In genomic region chr19:58217591-58217990, GRCm38 (mm10) we compare ENCODE assay signal across 21 mouse cellular contexts.
DNase-seq lines count a peak whose midpoint lies in the region; ATAC-seq and TF ChIP-seq lines count a peak whose summit lies in the region.
"Had no signal": no experiment of that assay in that cellular context is flagged by ENCODE, and none has a peak within 500 bp of the region (broad histone marks: within the 10 kb centered on the region; RNA-seq: fewer than 3 reads in every experiment).

No protein-coding gene starts in this region.

- no peak overlapping the region for H3K27ac ChIP-seq in forebrain, embryonic 15.5 days (replicated peaks)
- H3K27ac ChIP-seq in forebrain, embryonic 12.5 days = no peak overlapping the region
- no peak overlapping the region for H3K27ac ChIP-seq in lung, postnatal 0 days (ENCODE audit: low read length)
- no peak overlapping the region for H3K27ac ChIP-seq in forebrain, postnatal 0 days (ENCODE audit: low read depth, low read length)
- H3K27ac ChIP-seq: hindbrain, embryonic 14.5 days; left cerebral cortex, adult 2 months had no signal

- no peaks in the 10 kb centered on the region for H3K36me3 ChIP-seq in forebrain, embryonic 15.5 days
- H3K36me3 ChIP-seq in forebrain, embryonic 12.5 days (replicated peaks) = no peaks in the 10 kb centered on the region
- no peaks in the 10 kb centered on the region for H3K36me3 ChIP-seq in lung, postnatal 0 days (ENCODE audit: insufficient read depth, low read length)
- H3K36me3 ChIP-seq in forebrain, postnatal 0 days (ENCODE audit: insufficient read depth) = no peaks in the 10 kb centered on the region
- H3K36me3 ChIP-seq: heart, embryonic 12.5 days had no signal

- no peak for TF ChIP-seq CTCF in lung, postnatal 0 days (IDR thresholded peaks at IDR 0.05)
- no peak for TF ChIP-seq CTCF in forebrain, postnatal 0 days (IDR thresholded peaks at IDR 0.05; ENCODE audit: low read depth)

- no peak overlapping the region for H3K4me3 ChIP-seq in forebrain, embryonic 15.5 days
- H3K4me3 ChIP-seq in forebrain, embryonic 12.5 days (replicated peaks) = no peak overlapping the region
- H3K4me3 ChIP-seq in lung, postnatal 0 days (ENCODE audit: low read depth, low read length) = no peak overlapping the region
- H3K4me3 ChIP-seq in forebrain, postnatal 0 days (ENCODE audit: low read depth, low read length) = no peak overlapping the region
- H3K4me3 ChIP-seq: heart, embryonic 12.5 days; left cerebral cortex, adult 2 months; megakaryocyte, embryonic 14.5 days had no signal

- TF ChIP-seq EP300 in lung, postnatal 0 days (IDR thresholded peaks at IDR 0.05) = no peak

- DNase-seq in lung, postnatal 10 days = peak; percentile 40
- DNase-seq in lung, postnatal 0 days (ENCODE audit: low spot score) = no peak
- DNase-seq in adipocyte (ENCODE audit: low spot score) = peak; percentile 9
- peak; percentile 37 for DNase-seq in forebrain, postnatal 0 days
- DNase-seq in kidney, postnatal 4 days = no peak
- DNase-seq: adrenal gland, adult 8-10 months; cerebellum, adult 18-20 months; heart, adult 11 months; heart, postnatal 14 days; kidney, postnatal 36 days; lung, embryonic 14.5 days; midbrain, embryonic 14.5 days; right cerebral cortex, postnatal 4 days had no signal

- H3K4me2 ChIP-seq in forebrain, embryonic 15.5 days (replicated peaks) = no peak overlapping the region
- H3K4me2 ChIP-seq in forebrain, embryonic 12.5 days = no peak overlapping the region
- H3K4me2 ChIP-seq in lung, postnatal 0 days (replicated peaks; ENCODE audit: low read depth, low read length) = no peak overlapping the region
- no peak overlapping the region for H3K4me2 ChIP-seq in forebrain, postnatal 0 days (ENCODE audit: low read depth)
- H3K4me2 ChIP-seq: heart, embryonic 12.5 days; hindbrain, embryonic 14.5 days; liver, embryonic 11.5 days; lung, embryonic 14.5 days had no signal

- peaks cover 16% of the 10 kb centered on the region for H3K27me3 ChIP-seq in forebrain, embryonic 15.5 days
- peaks cover 47% of the 10 kb centered on the region for H3K27me3 ChIP-seq in forebrain, embryonic 12.5 days
- no peaks in the 10 kb centered on the region for H3K27me3 ChIP-seq in lung, postnatal 0 days (replicated peaks; ENCODE audit: insufficient read depth, low read length)
- H3K27me3 ChIP-seq in forebrain, postnatal 0 days (ENCODE audit: insufficient read depth, low read length) = peaks cover 16% of the 10 kb centered on the region
- H3K27me3 ChIP-seq: heart, embryonic 12.5 days had no signal

- ATAC-seq in forebrain, embryonic 15.5 days (replicated peaks) = 0 out of 2 replicates have a peak, but pooled peaks have one; percentile 48
- ATAC-seq in forebrain, embryonic 12.5 days (ENCODE audit: low FRiP score) = no peak
- no peak for ATAC-seq in lung, postnatal 0 days
- ATAC-seq in forebrain, postnatal 0 days = no peak
- ATAC-seq: intestine, embryonic 16.5 days had no signal

- no peaks in the 10 kb centered on the region for H3K9me3 ChIP-seq in forebrain, embryonic 15.5 days
- no peaks in the 10 kb centered on the region for H3K9me3 ChIP-seq in forebrain, embryonic 12.5 days
- no peaks in the 10 kb centered on the region for H3K9me3 ChIP-seq in lung, postnatal 0 days (ENCODE audit: low read length)
- no peaks in the 10 kb centered on the region for H3K9me3 ChIP-seq in forebrain, postnatal 0 days (ENCODE audit: low read length)
- H3K9me3 ChIP-seq: heart, embryonic 12.5 days had no signal

- H3K9ac ChIP-seq in forebrain, embryonic 15.5 days (replicated peaks) = no peak overlapping the region
- H3K9ac ChIP-seq in forebrain, embryonic 12.5 days = no peak overlapping the region
- H3K9ac ChIP-seq in lung, postnatal 0 days (replicated peaks; ENCODE audit: low read depth) = no peak overlapping the region
- no peak overlapping the region for H3K9ac ChIP-seq in forebrain, postnatal 0 days
- H3K9ac ChIP-seq: heart, embryonic 12.5 days; hindbrain, embryonic 14.5 days; lung, embryonic 14.5 days had no signal

- WGBS in forebrain, embryonic 15.5 days = 50% methylated on average over 4 of the region's 4 CpGs
- WGBS in forebrain, embryonic 12.5 days = 82% methylated on average over 4 of the region's 4 CpGs
- 41% methylated on average over 4 of the region's 4 CpGs for WGBS in lung, postnatal 0 days
- 49% methylated on average over 4 of the region's 4 CpGs for WGBS in forebrain, postnatal 0 days

- peaks cover 17% of the 10 kb centered on the region for H3K4me1 ChIP-seq in forebrain, embryonic 15.5 days
- H3K4me1 ChIP-seq in forebrain, embryonic 12.5 days = peaks cover 10% of the 10 kb centered on the region; the same call in 1 of the 2 replicates
- H3K4me1 ChIP-seq in lung, postnatal 0 days (ENCODE audit: insufficient read depth, low read depth, low read length) = no peaks in the 10 kb centered on the region
- no peaks in the 10 kb centered on the region for H3K4me1 ChIP-seq in forebrain, postnatal 0 days (ENCODE audit: insufficient read depth)
- H3K4me1 ChIP-seq: heart, embryonic 12.5 days; megakaryocyte, embryonic 14.5 days had no signal

Comparison
In these comparisons a context has a peak if more than half of its experiments do, and no peak if none do; other contexts are left out.
1. DNase-seq: peak in lung, postnatal 10 days (single experiment), adipocyte (single experiment) and forebrain, postnatal 0 days (single experiment); none in lung, postnatal 0 days (single experiment) and kidney, postnatal 4 days (0 of 2).